Mouse (Mus musculus) intestine, embryonic 15.5 days (tissue): ENCODE data around the gene Tmem159. TPM values are rescaled to one million over a fixed set of nuclear protein-coding genes. Genes with fewer than 3 reads are reported as not detected.
A peak's percentile ranks its signal among the peaks of the same experiment; 100 is the strongest.

Experiments used
- ATAC-seq: fragments of 200-750 bp; cut with Nextera tagmentation; 2 replicates; pipeline ENCODE4 v1.8.0; 2017; ENCODE audit warnings: moderate TSS enrichment, moderate library complexity
- H3K27ac ChIP-seq: fragments of 300-500 bp; sonication (generic); 2 replicates; pipeline ENCODE4 v1.5.1; 2015; ENCODE audit warnings: mild to moderate bottlenecking, inconsistent platforms
- H3K27me3 ChIP-seq: fragments of 300-500 bp; sonication (generic); replicated peaks from 2 replicates; pipeline ENCODE4 v1.6.1; 2015; ENCODE audit warnings: inconsistent platforms
- H3K36me3 ChIP-seq: fragments of 300-500 bp; sonication (generic); 2 replicates; pipeline ENCODE4 v1.6.1; 2015; ENCODE audit warnings: inconsistent platforms
- H3K4me1 ChIP-seq: fragments of 300-500 bp; sonication (generic); replicated peaks from 2 replicates; pipeline ENCODE4 v1.6.1; 2015; ENCODE audit warnings: inconsistent platforms
- H3K4me2 ChIP-seq: fragments of 300-500 bp; sonication (generic); replicated peaks from 2 replicates; pipeline ENCODE4 v1.6.1; 2015; ENCODE audit warnings: mild to moderate bottlenecking, inconsistent platforms
- H3K4me3 ChIP-seq: fragments of 300-500 bp; sonication (generic); replicated peaks from 2 replicates; pipeline ENCODE4 v1.5.1; 2015; ENCODE audit warnings: inconsistent platforms
- H3K9ac ChIP-seq: fragments of 300-500 bp; sonication (generic); 2 replicates; pipeline ENCODE4 v1.6.1; 2015; ENCODE audit warnings: inconsistent platforms
- H3K9me3 ChIP-seq: fragments of 300-500 bp; sonication (generic); 2 replicates; pipeline ENCODE4 v1.6.1; 2016; ENCODE audit warnings: inconsistent platforms
- WGBS: fragments of 180-500 bp; shearing (Covaris S2); methylation state at CpG from one replicate; pipeline ENCODE4 v1.1.7; 2015; 5-methylcytosine and 5-hydroxymethylcytosine counted together
- polyA plus RNA-seq: library from polyadenylated mRNA; unstranded; fragments of >200 nt; fragmentation: Nextera tagmentation; extraction: Ambion mirVana; gene quantifications from 2 replicates; pipeline ENCODE4 v1.2.1, GENCODE M21; 2015

The Tmem159 gene
- polyA plus RNA-seq: 27.7 and 28.5 TPM in 2 replicates

- Histone ChIP-seq H3K4me3 (peak within 1 kb of the TSS; percentile 80), H3K36me3 (0 out of 2 replicates have a peak, but pooled peaks cover 3% of the 10 kb centered on the region), H3K9me3 (no peaks in the 10 kb centered on the region), H3K4me2 (peak within 1 kb of the TSS; percentile 94), H3K27ac (peak within 1 kb of the TSS; percentile 73), H3K4me1 (peaks cover 9% of the 10 kb centered on the region), H3K9ac (peak within 1 kb of the TSS; percentile 75), H3K27me3 (no peaks in the 10 kb centered on the region)
- ATAC-seq: peak; percentile 96
- under 1% methylated on average over 42 of the region's 42 CpGs for WGBS
Observed at GRCm38 (mm10) chr7:120102164-120102972, at the start of gene Tmem159. TSS of gene Tmem159 (plus strand) at chr7:120102353.

DNA sequence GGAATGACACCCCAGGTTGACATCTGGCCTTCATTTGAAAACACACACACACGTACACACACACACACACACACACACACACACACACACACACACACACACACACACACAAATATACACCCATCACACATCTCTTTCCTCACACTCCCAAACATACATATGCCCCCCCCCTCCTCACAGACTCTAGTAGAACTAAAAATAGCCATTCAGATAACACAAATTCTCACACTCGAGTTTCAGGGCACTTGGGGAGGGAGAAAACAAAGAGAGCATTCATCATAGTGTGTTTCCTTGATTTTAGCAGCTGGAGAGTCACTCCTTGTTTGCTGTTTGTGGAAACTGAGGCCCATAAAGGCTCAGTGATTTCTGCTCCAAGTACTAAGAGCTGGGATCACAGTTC is 48.1 kb upstream of the Tmem159 start:
- Histone ChIP-seq H3K4me3 (no peak overlapping the region), H3K27me3 (no peaks in the 10 kb centered on the region), H3K4me2 (no peak overlapping the region), H3K9me3 (no peaks in the 10 kb centered on the region), H3K4me1 (no peaks in the 10 kb centered on the region), H3K36me3 (no peaks in the 10 kb centered on the region), H3K27ac (no peak overlapping the region), H3K9ac (no peak overlapping the region)
- ATAC-seq: no peak
- 42% methylated on average over 2 of the region's 2 CpGs for WGBS

DNA sequence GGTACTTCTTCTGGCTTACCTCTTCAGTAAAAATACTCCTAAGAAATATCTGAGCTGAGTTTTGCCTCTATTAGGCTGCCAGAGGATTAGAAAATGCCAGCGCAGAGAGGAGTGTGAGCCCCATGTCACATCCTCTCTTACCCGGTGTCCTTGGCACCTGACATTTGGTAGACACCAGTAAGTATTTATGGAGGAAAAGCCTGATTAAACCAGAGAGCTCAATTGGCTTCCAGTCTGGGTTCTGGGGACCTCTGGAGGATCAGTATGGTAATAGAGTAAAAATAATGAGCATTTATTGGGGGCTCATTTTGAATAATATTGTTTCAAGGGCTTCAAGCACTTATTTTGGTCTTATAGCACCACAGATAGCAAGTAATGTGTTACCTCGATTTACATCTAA is 46.7 kb upstream of the Tmem159 start:
- Histone ChIP-seq H3K27ac (no peak overlapping the region), H3K9me3 (no peaks in the 10 kb centered on the region), H3K9ac (no peak overlapping the region), H3K27me3 (no peaks in the 10 kb centered on the region), H3K4me1 (no peaks in the 10 kb centered on the region), H3K4me3 (no peak overlapping the region), H3K4me2 (no peak overlapping the region), H3K36me3 (no peaks in the 10 kb centered on the region)
- ATAC-seq: no peak
- 87% methylated on average over 3 of the region's 3 CpGs for WGBS

- Histone ChIP-seq H3K27me3 (no peaks in the 10 kb centered on the region), H3K4me1 (no peaks in the 10 kb centered on the region), H3K27ac (no peak overlapping the region), H3K9me3 (no peaks in the 10 kb centered on the region), H3K4me2 (no peak overlapping the region), H3K9ac (no peak overlapping the region), H3K4me3 (no peak overlapping the region), H3K36me3 (no peaks in the 10 kb centered on the region)
- ATAC-seq: no peak
- 82% methylated on average over 1 of the region's 1 CpGs for WGBS
Observed at GRCm38 (mm10) chr7:120064045-120064444, 38.1 kb upstream of the Tmem159 start.

DNA sequence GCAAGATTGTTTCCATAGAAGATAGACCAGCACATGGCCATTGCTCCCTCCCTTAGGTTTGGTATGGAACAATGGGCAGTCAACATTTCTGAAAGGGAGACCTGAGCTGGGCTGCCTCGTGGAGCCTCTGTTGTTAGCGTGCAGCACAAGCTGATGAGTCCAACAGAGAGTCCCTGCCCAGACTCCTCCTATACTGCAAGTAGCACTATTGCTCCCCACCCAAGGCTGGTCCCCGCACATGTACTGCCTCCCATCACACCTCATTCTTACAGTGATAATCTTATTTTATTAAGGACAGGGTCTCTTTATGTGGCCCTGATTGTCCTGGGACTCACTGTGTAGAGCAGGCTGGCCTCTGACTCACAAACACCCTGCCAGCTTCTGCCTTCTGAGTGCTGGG is 34.0 kb upstream of the Tmem159 start:
- ATAC-seq: no peak
- Histone ChIP-seq H3K9me3 (no peaks in the 10 kb centered on the region), H3K9ac (no peak overlapping the region), H3K36me3 (no peaks in the 10 kb centered on the region), H3K27ac (no peak overlapping the region), H3K4me1 (no peaks in the 10 kb centered on the region), H3K4me2 (no peak overlapping the region), H3K4me3 (no peak overlapping the region), H3K27me3 (no peaks in the 10 kb centered on the region)
- 79% methylated on average over 3 of the region's 3 CpGs for WGBS

DNA sequence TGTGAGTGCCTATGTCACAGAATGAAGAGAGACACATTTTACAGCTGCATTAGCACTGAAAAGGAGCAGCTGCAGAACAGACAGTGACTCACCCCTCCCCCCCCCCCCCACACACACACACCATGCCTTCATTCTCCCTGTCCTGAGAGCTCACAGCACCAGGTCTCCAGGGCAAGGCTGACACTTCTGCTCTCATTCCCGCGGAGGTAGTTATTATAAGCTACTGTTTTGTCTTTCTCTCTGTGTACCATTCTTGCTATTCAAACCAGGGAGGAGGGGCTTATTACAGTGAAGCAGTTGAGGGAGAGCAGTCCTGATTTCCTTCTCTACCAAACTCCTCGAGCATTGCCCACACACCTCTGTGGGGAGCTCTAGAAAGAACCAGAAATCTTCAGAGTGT is 33.0 kb upstream of the Tmem159 start:
- no peak for ATAC-seq

GRCm38 (mm10) chr7:120080177-120080576 is 22.0 kb upstream of the Tmem159 start:
- Histone ChIP-seq H3K27ac (no peak overlapping the region), H3K4me1 (no peaks in the 10 kb centered on the region), H3K27me3 (no peaks in the 10 kb centered on the region), H3K4me3 (no peak overlapping the region), H3K9me3 (no peaks in the 10 kb centered on the region), H3K36me3 (no peaks in the 10 kb centered on the region), H3K9ac (no peak overlapping the region), H3K4me2 (no peak overlapping the region)
- 65% methylated on average over 3 of the region's 3 CpGs for WGBS
- ATAC-seq: no peak

More for the DNA sequence above, 33.0 kb upstream of the Tmem159 start:
- H3K27me3 ChIP-seq: no peaks in the 10 kb centered on the region
- H3K4me3 ChIP-seq: no peak overlapping the region
- 29% methylated on average over 3 of the region's 3 CpGs for WGBS
- H3K4me1 ChIP-seq: no peaks in the 10 kb centered on the region
- no peak overlapping the region for H3K4me2 ChIP-seq
- H3K27ac ChIP-seq: no peak overlapping the region
- H3K36me3 ChIP-seq: no peaks in the 10 kb centered on the region
- H3K9me3 ChIP-seq: no peaks in the 10 kb centered on the region
- H3K9ac ChIP-seq: no peak overlapping the region

DNA sequence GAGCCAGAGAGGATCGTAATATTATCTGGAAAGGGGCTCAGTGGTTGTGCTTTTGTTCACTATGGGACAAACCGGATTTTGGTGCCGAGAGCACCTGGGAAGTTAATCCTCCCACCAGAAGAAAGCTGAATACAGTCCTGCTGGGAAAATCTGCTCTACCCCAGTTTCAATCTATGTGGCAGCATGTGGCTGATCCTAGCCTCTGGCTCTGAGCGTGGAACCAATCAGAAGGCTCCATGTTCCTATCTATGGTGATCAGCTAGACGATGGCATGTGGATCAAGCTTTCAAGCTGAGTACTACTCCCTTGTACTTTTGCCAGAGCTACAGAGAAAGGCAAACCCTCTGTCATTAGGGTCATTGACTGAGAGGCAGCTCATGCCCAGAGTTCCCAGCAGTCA is 9.1 kb upstream of the Tmem159 start:
- no peak for ATAC-seq
- H3K4me3 ChIP-seq: no peak overlapping the region
- no peaks in the 10 kb centered on the region for H3K4me1 ChIP-seq
- H3K36me3 ChIP-seq: no peaks in the 10 kb centered on the region
- H3K4me2 ChIP-seq: no peak overlapping the region
- H3K27me3 ChIP-seq: no peaks in the 10 kb centered on the region
- no peak overlapping the region for H3K27ac ChIP-seq
- no peaks in the 10 kb centered on the region for H3K9me3 ChIP-seq
- H3K9ac ChIP-seq: no peak overlapping the region
- 52% methylated on average over 5 of the region's 5 CpGs for WGBS

DNA sequence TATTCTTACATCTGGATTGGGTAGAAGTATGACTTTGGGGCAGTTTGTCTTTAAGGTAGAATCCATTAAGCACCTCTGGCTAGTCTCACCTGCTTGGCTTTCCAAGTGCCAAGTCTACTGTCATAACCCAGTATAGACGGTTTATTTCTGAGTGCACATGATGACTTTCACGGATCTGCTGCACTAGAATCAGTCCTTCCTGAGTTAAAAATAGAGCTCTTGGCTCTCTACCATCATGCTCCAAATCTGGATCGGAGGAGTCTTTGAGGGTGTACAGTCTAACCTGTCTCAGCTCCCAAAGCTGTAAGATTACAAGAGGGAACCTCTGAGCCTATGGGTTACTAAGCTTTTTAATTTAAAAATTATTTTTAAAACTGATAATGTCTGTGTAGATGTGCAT is 7.9 kb upstream of the Tmem159 start:
- Histone ChIP-seq H3K27me3 (no peaks in the 10 kb centered on the region), H3K9me3 (no peaks in the 10 kb centered on the region), H3K36me3 (no peaks in the 10 kb centered on the region), H3K27ac (no peak overlapping the region), H3K9ac (no peak overlapping the region), H3K4me2 (no peak overlapping the region), H3K4me1 (no peaks in the 10 kb centered on the region), H3K4me3 (no peak overlapping the region)
- ATAC-seq: no peak
- 71% methylated on average over 3 of the region's 3 CpGs for WGBS

DNA sequence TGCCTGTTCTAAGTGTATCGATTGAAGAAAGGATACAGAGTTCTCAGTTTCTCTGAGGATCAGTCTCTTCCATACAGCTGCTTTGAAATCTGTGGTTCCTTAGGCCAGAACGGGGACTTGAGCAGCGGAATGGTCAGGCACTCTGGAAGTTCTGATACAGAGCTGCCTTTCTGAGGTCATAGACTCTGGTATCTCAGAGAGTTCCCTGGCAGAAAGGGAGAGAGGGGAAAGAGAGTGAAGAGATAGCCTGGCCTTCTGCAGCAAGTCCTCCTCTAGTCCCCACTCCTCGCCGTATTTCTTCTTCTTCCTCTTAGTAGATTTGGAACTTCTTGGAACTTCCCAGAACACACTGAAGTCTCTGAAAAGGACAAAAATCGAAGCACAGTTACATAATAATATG is 7.0 kb upstream of the Tmem159 start, which contains the start of gene Dnah3:
Dnah3 (minus strand) TSS at position 101 of the 400 bp plus-strand sequence.
- H3K27me3 ChIP-seq: no peaks in the 10 kb centered on the region
- 86% methylated on average over 6 of the region's 6 CpGs for WGBS
- no peaks in the 10 kb centered on the region for H3K36me3 ChIP-seq
- no peak for ATAC-seq
- H3K9ac ChIP-seq: no peak within 1 kb of the TSS
- no peaks in the 10 kb centered on the region for H3K9me3 ChIP-seq
- no peak within 1 kb of the TSS for H3K4me2 ChIP-seq
- no peak within 1 kb of the TSS for H3K27ac ChIP-seq
- H3K4me3 ChIP-seq: no peak within 1 kb of the TSS
- no peaks in the 10 kb centered on the region for H3K4me1 ChIP-seq

GRCm38 (mm10) chr7:120097845-120098244 is 4.3 kb upstream of the Tmem159 start:
- Histone ChIP-seq H3K9ac (no peak overlapping the region), H3K27ac (no peak overlapping the region), H3K27me3 (no peaks in the 10 kb centered on the region), H3K36me3 (no peaks in the 10 kb centered on the region), H3K9me3 (no peaks in the 10 kb centered on the region), H3K4me1 (0 out of 2 replicates have a peak, but pooled peaks cover 2% of the 10 kb centered on the region), H3K4me3 (no peak overlapping the region), H3K4me2 (no peak overlapping the region)
- ATAC-seq: peak; percentile 20; the same call in 1 of the 2 replicates
- WGBS: 5% methylated on average over 7 of the region's 7 CpGs

DNA sequence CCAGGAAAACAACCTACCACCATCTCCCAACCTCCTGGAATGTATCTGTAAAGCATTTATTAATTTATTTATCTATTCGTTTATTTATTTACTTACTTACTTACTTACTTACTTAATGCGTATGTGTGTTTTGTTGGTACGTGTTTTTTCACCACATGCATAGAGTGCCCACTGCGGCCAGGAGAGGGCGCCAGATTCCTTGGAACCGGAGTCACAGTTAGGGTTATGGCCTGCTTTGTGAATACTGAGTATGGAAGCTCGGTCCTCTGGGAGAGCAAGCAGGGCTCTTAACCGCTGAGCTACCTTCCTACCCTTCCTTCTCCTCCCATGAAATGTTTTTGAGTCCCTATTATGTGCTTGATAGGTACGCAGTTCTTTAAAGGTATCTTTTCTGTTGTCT is 3.8 kb upstream of the Tmem159 start:
- Histone ChIP-seq H3K36me3 (no peaks in the 10 kb centered on the region), H3K27me3 (no peaks in the 10 kb centered on the region), H3K9me3 (no peaks in the 10 kb centered on the region), H3K4me1 (peaks cover 7% of the 10 kb centered on the region), H3K4me2 (no peak overlapping the region), H3K27ac (no peak overlapping the region), H3K9ac (no peak overlapping the region), H3K4me3 (no peak overlapping the region)
- 0 out of 2 replicates have a peak, but pooled peaks have one; percentile 27 for ATAC-seq
- 21% methylated on average over 9 of the region's 9 CpGs for WGBS
